Mouse (Mus musculus) kidney, adult 2 months (tissue): Measurements from ENCODE around the gene Gm37240.

Experiments used
- CTCF ChIP-seq: fragments of 200-500 bp; conservative IDR thresholded peaks from 2 replicates; pipeline ENCODE4 v1.5.1; 2011; ENCODE audit warnings: low read depth, mild to moderate bottlenecking, control low read depth, low read length, moderate library complexity, mixed read lengths; ENCODE audit not compliant: insufficient read depth, insufficient read length
- POLR2A ChIP-seq: fragments of 200-500 bp; IDR thresholded peaks from one replicate; pipeline ENCODE4 v1.6.1; 2011; ENCODE audit warnings: low read depth, low read length, control low read depth

DNA sequence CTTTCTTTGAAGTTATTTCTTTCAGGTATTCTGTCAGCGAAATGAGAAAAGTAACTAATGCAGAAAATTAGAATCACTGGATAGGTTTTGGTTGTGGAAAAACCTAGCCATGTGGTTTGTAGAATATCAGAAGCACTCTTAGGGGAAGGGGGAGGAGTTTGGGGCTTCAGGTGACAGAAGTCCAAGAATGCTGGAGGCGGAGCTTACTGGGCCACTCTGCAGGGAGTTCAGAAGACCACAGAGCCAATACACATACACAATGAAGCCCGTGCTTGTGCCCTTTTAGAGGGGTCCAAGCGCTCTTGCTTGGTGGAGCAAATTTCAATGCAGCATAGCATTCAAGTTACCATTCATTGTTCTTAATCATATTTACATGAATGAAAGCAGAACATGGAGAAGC, 138.5 kb downstream of the Gm37240 start:
- no peak for TF ChIP-seq CTCF
- TF ChIP-seq POLR2A: no peak
